Mouse (Mus musculus) E14TG2a.4 (cell line): ENCODE measurements around the gene Rps6ka5.

Experiments used
- H3K27me3 ChIP-seq: 2 replicates; pipeline ENCODE4 v1.6.1; 2014; ENCODE audit warnings: low read length, control low read depth; ENCODE audit not compliant: insufficient read depth
- H3K36me3 ChIP-seq: 2 replicates; pipeline ENCODE4 v1.6.1; 2014; ENCODE audit warnings: low read length, control low read depth; ENCODE audit not compliant: insufficient read depth
- H3K4me1 ChIP-seq: replicated peaks from 2 replicates; pipeline ENCODE4 v1.6.1; 2014; ENCODE audit warnings: low read depth, low read length, control low read depth
- H3K4me3 ChIP-seq: replicated peaks from 2 replicates; pipeline ENCODE4 v1.5.1; 2014; ENCODE audit warnings: mild to moderate bottlenecking, low read length
- H3K9me3 ChIP-seq: 2 replicates; pipeline ENCODE4 v1.6.1; 2014; ENCODE audit warnings: low read length, control low read depth
- CTCF ChIP-seq: conservative IDR thresholded peaks from 2 replicates; pipeline ENCODE4 v1.5.1; 2014; ENCODE audit warnings: low read length
- NANOG ChIP-seq: IDR thresholded peaks from 2 replicates; pipeline ENCODE4 v1.6.1; 2014; ENCODE audit warnings: borderline replicate concordance, low read length, mixed read lengths
- POU5F1 ChIP-seq: IDR thresholded peaks from 2 replicates; pipeline ENCODE4 v1.6.1; 2014; ENCODE audit warnings: low read length, borderline replicate concordance

Rps6ka5 gene

DNA sequence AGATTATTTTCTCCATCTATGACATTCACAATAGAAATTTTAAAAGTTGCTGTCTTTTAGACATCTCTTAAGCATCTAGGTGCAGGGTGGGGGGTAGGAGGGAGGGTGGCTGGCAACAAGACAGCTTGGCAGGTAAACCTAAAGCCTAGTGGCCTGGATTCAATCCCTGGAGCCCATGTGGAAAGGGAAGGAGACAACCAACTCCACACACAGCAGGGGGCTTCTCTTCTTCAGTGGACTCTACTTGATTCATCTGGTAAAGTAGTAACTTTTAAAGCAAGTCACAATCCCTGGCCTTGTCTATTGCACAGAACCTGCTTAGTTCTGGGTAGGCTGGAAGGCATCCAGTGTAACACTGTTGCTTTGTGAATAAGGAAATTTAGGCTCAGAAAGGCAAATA, 9.3 kb downstream of the Rps6ka5 start:
- H3K36me3 ChIP-seq: 0 out of 2 replicates have a peak, but pooled peaks cover 5% of the 10 kb centered on the region
- no peaks in the 10 kb centered on the region for H3K27me3 ChIP-seq
- no peak overlapping the region for H3K4me3 ChIP-seq
- no peaks in the 10 kb centered on the region for H3K9me3 ChIP-seq
- peaks cover 25% of the 10 kb centered on the region for H3K4me1 ChIP-seq
- no peak for TF ChIP-seq CTCF

GRCm38 (mm10) chr12:100716969-100717368, 9.8 kb downstream of the Rps6ka5 start:
- Histone ChIP-seq H3K36me3 (0 out of 2 replicates have a peak, but pooled peaks cover 2% of the 10 kb centered on the region), H3K4me1 (peaks cover 22% of the 10 kb centered on the region), H3K9me3 (no peaks in the 10 kb centered on the region), H3K4me3 (no peak overlapping the region), H3K27me3 (no peaks in the 10 kb centered on the region)
- TF ChIP-seq CTCF (no peak), POU5F1 (no peak)

DNA sequence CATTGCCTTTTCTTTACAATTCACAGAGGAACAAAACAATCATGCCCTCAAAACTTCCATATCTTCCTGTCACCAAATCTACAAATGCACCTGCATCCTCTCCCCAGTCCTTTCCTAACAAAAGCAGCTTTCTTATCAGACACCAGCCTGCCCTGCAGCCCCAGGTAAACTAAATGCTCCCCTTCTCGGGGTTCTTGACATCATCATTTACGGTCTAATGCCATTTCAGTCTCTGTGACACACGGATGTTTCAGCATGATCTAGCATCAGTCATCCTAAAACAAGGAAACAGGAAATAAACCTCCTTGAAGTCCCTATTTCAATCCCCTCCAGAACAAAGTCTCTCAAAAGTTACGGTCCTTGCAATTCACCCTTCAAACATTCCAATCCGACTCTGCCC, 15.0 kb downstream of the Rps6ka5 start:
- Histone ChIP-seq H3K4me1 (no peaks in the 10 kb centered on the region), H3K27me3 (no peaks in the 10 kb centered on the region), H3K9me3 (no peaks in the 10 kb centered on the region), H3K36me3 (no peaks in the 10 kb centered on the region), H3K4me3 (no peak overlapping the region)
- no peak for TF ChIP-seq POU5F1
- TF ChIP-seq CTCF: no peak
- no peak for TF ChIP-seq NANOG

GRCm38 (mm10) chr12:100711116-100711691, 15.6 kb downstream of the Rps6ka5 start:
- no peaks in the 10 kb centered on the region for H3K27me3 ChIP-seq
- H3K9me3 ChIP-seq: no peaks in the 10 kb centered on the region
- H3K4me3 ChIP-seq: no peak overlapping the region
- no peak for TF ChIP-seq POU5F1
- no peak for TF ChIP-seq CTCF
- no peak for TF ChIP-seq NANOG
- H3K36me3 ChIP-seq: no peaks in the 10 kb centered on the region
- H3K4me1 ChIP-seq: no peaks in the 10 kb centered on the region

- no peaks in the 10 kb centered on the region for H3K4me1 ChIP-seq
- no peak overlapping the region for H3K4me3 ChIP-seq
- H3K27me3 ChIP-seq: no peaks in the 10 kb centered on the region
- H3K36me3 ChIP-seq: no peaks in the 10 kb centered on the region
- no peak for TF ChIP-seq CTCF
- no peak for TF ChIP-seq POU5F1
- no peak for TF ChIP-seq NANOG
- no peaks in the 10 kb centered on the region for H3K9me3 ChIP-seq
Measured at GRCm38 (mm10) chr12:100710432-100710831, 16.4 kb downstream of the Rps6ka5 start.

- no peak for TF ChIP-seq CTCF
- no peak for TF ChIP-seq POU5F1
- no peak for TF ChIP-seq NANOG
- H3K4me3 ChIP-seq: no peak overlapping the region
- H3K9me3 ChIP-seq: no peaks in the 10 kb centered on the region
- no peaks in the 10 kb centered on the region; the same call in 1 of the 2 replicates for H3K4me1 ChIP-seq
- H3K36me3 ChIP-seq: no peaks in the 10 kb centered on the region
- H3K27me3 ChIP-seq: no peaks in the 10 kb centered on the region
Measured at GRCm38 (mm10) chr12:100707312-100707711, 19.5 kb downstream of the Rps6ka5 start.

- Histone ChIP-seq H3K36me3 (no peaks in the 10 kb centered on the region), H3K4me3 (no peak overlapping the region), H3K9me3 (no peaks in the 10 kb centered on the region), H3K4me1 (no peaks in the 10 kb centered on the region; the same call in 1 of the 2 replicates), H3K27me3 (no peaks in the 10 kb centered on the region)
- no peak for TF ChIP-seq CTCF
- no peak for TF ChIP-seq POU5F1
- no peak for TF ChIP-seq NANOG
Measured at GRCm38 (mm10) chr12:100705057-100705722, 21.6 kb downstream of the Rps6ka5 start.

GRCm38 (mm10) chr12:100698019-100698418, 28.8 kb downstream of the Rps6ka5 start:
- no peaks in the 10 kb centered on the region for H3K36me3 ChIP-seq
- no peaks in the 10 kb centered on the region for H3K27me3 ChIP-seq
- H3K4me1 ChIP-seq: peaks cover under 1% of the 10 kb centered on the region; the same call in 1 of the 2 replicates
- no peak overlapping the region for H3K4me3 ChIP-seq
- no peaks in the 10 kb centered on the region for H3K9me3 ChIP-seq
- TF ChIP-seq CTCF (no peak), POU5F1 (no peak), NANOG (no peak)

- H3K36me3 ChIP-seq: no peaks in the 10 kb centered on the region
- no peaks in the 10 kb centered on the region for H3K27me3 ChIP-seq
- no peak overlapping the region for H3K4me3 ChIP-seq
- peaks cover 14% of the 10 kb centered on the region for H3K4me1 ChIP-seq
- no peaks in the 10 kb centered on the region for H3K9me3 ChIP-seq
- TF ChIP-seq CTCF: no peak
- no peak for TF ChIP-seq POU5F1
- TF ChIP-seq NANOG: no peak
Measured at GRCm38 (mm10) chr12:100696621-100697020, 30.2 kb downstream of the Rps6ka5 start.
